In the genomic region with DNA sequence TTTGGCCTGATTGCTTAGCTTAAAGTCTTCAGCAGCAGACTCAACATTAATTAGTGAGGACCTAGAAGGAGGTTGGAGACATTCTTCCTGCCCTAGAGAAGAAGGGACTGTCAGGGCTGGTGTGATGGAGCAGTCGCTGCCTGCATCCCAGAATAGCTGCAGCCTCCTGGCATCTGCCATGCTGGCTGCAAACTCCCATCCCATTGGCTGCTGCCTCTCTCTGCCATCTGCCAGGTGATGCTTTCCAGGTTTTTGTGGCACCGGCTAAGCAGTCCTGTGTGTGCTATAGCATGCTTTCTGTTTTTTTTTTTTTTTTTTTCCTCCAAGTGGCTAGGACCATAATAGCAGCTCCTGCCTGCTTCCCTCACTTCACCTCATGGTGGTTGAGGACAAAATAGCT, we compare ENCODE assay signal across 12 mouse cellular contexts. TPM values are rescaled to one million over a fixed set of nuclear protein-coding genes. Genes with fewer than 3 reads are reported as not detected.
DNase-seq lines count a peak whose midpoint lies in the region; ATAC-seq lines count a peak whose summit lies in the region.
"Had no signal": no experiment of that assay in that cellular context is flagged by ENCODE, and none has a peak within 500 bp of the region (broad histone marks: within the 10 kb centered on the region; RNA-seq: fewer than 3 reads in every experiment).

No protein-coding gene starts in this region.

- DNase-seq in hindbrain, embryonic 11.5 days (ENCODE audit: low spot score), result no peak
- DNase-seq in cerebellum, adult 9-11 months, result peak; percentile 91
- DNase-seq in layer of hippocampus, adult 8-10 months (ENCODE audit: low spot score in 2 of 2), result peak; percentile 79 to 85
- peak; percentile 87 for DNase-seq in right cerebral cortex, adult 18-20 months
- DNase-seq in gastrocnemius, postnatal 10 days, result no peak
- DNase-seq in urinary bladder, postnatal 25 days (ENCODE audit: low spot score), result no peak

- no peak overlapping the region for H3K27ac ChIP-seq in hindbrain, embryonic 15.5 days (replicated peaks)
- no peak overlapping the region for H3K27ac ChIP-seq in hindbrain, embryonic 11.5 days (ENCODE audit: low read depth, low read length)
- H3K27ac ChIP-seq: embryonic facial prominence, embryonic 15.5 days; heart, embryonic 10.5 days; liver, embryonic 14.5 days; midbrain, embryonic 12.5 days had no signal

- ATAC-seq in hindbrain, embryonic 15.5 days (ENCODE audit: low FRiP score, low read depth), result peak; percentile 91
- no peak for ATAC-seq in hindbrain, embryonic 11.5 days (ENCODE audit: low FRiP score)
- no peak for ATAC-seq in inflammation-experienced regulatory T-cells, adult 6 months

- H3K4me1 ChIP-seq in hindbrain, embryonic 15.5 days (replicated peaks), result no peaks in the 10 kb centered on the region
- H3K4me1 ChIP-seq in hindbrain, embryonic 11.5 days (replicated peaks; ENCODE audit: control insufficient read depth, insufficient read depth, low read length), result no peaks in the 10 kb centered on the region
- H3K4me1 ChIP-seq: embryonic facial prominence, embryonic 15.5 days; heart, embryonic 10.5 days; midbrain, embryonic 12.5 days had no signal

- H3K36me3 ChIP-seq in hindbrain, embryonic 15.5 days, result no peaks in the 10 kb centered on the region
- no peaks in the 10 kb centered on the region for H3K36me3 ChIP-seq in hindbrain, embryonic 11.5 days (ENCODE audit: control insufficient read depth, insufficient read depth, low read length)
- H3K36me3 ChIP-seq: embryonic facial prominence, embryonic 15.5 days; heart, embryonic 10.5 days; midbrain, embryonic 12.5 days had no signal

- H3K9ac ChIP-seq in hindbrain, embryonic 15.5 days, result no peak overlapping the region
- H3K9ac ChIP-seq in hindbrain, embryonic 11.5 days (ENCODE audit: low read depth, low read length), result no peak overlapping the region
- H3K9ac ChIP-seq: embryonic facial prominence, embryonic 15.5 days; liver, embryonic 14.5 days; midbrain, embryonic 12.5 days had no signal

- H3K4me2 ChIP-seq in hindbrain, embryonic 15.5 days, result no peak overlapping the region
- no peak overlapping the region for H3K4me2 ChIP-seq in hindbrain, embryonic 11.5 days (replicated peaks; ENCODE audit: low read depth, low read length)
- H3K4me2 ChIP-seq: embryonic facial prominence, embryonic 15.5 days; midbrain, embryonic 12.5 days had no signal

- no peak overlapping the region for H3K4me3 ChIP-seq in hindbrain, embryonic 15.5 days
- no peak overlapping the region for H3K4me3 ChIP-seq in hindbrain, embryonic 11.5 days (ENCODE audit: low read depth, low read length)
- H3K4me3 ChIP-seq: embryonic facial prominence, embryonic 15.5 days; heart, embryonic 10.5 days; midbrain, embryonic 12.5 days had no signal

- no peaks in the 10 kb centered on the region for H3K9me3 ChIP-seq in hindbrain, embryonic 15.5 days
- H3K9me3 ChIP-seq in hindbrain, embryonic 11.5 days (ENCODE audit: control insufficient read depth, low read length), result no peaks in the 10 kb centered on the region
- H3K9me3 ChIP-seq: embryonic facial prominence, embryonic 15.5 days; heart, embryonic 10.5 days; midbrain, embryonic 12.5 days had no signal

- H3K27me3 ChIP-seq in hindbrain, embryonic 15.5 days, result no peaks in the 10 kb centered on the region
- no peaks in the 10 kb centered on the region for H3K27me3 ChIP-seq in hindbrain, embryonic 11.5 days (ENCODE audit: control insufficient read depth, insufficient read depth, low read length)
- H3K27me3 ChIP-seq: embryonic facial prominence, embryonic 15.5 days; midbrain, embryonic 12.5 days had no signal

- 76% methylated on average over 2 of the region's 2 CpGs for WGBS in hindbrain, embryonic 15.5 days
- 89% methylated on average over 2 of the region's 2 CpGs for WGBS in hindbrain, embryonic 11.5 days

RNA-seq across cellular contexts. Expression of a gene that starts 16.7 kb away (rescaled TPM):
- polyA plus RNA-seq in hindbrain, embryonic 15.5 days (2015; fragmentation: Nextera tagmentation; extraction: Ambion mirVana), result 10.9 and 11.9 TPM in 2 replicates
- polyA plus RNA-seq in hindbrain, embryonic 11.5 days (2014; fragmentation: Nextera tagmentation; extraction: Ambion mirVana), result 1.1 and 2.3 TPM in 2 replicates
- 10 to 100 TPM; 15.3 to 19.1 (median 16.6) TPM for total RNA-seq in layer of hippocampus, adult 8-10 months (2022)
- polyA plus RNA-seq in inflammation-experienced regulatory T-cells, adult 6 months (2017; shearing (Covaris generic)), result not detected
- 1 to 10 TPM; 5.9 to 6.8 TPM for total RNA-seq in gastrocnemius, postnatal 10 days (2021)

Comparison
In these comparisons a context has a peak if more than half of its experiments do, and no peak if none do; other contexts are left out.
1. DNase-seq: peak in cerebellum, adult 9-11 months (single experiment), layer of hippocampus, adult 8-10 months (2 of 2) and right cerebral cortex, adult 18-20 months (single experiment); none in hindbrain, embryonic 11.5 days (single experiment), gastrocnemius, postnatal 10 days (single experiment) and urinary bladder, postnatal 25 days (single experiment).